Mouse (Mus musculus): ENCODE measurements around the gene Atrip.

DNA sequence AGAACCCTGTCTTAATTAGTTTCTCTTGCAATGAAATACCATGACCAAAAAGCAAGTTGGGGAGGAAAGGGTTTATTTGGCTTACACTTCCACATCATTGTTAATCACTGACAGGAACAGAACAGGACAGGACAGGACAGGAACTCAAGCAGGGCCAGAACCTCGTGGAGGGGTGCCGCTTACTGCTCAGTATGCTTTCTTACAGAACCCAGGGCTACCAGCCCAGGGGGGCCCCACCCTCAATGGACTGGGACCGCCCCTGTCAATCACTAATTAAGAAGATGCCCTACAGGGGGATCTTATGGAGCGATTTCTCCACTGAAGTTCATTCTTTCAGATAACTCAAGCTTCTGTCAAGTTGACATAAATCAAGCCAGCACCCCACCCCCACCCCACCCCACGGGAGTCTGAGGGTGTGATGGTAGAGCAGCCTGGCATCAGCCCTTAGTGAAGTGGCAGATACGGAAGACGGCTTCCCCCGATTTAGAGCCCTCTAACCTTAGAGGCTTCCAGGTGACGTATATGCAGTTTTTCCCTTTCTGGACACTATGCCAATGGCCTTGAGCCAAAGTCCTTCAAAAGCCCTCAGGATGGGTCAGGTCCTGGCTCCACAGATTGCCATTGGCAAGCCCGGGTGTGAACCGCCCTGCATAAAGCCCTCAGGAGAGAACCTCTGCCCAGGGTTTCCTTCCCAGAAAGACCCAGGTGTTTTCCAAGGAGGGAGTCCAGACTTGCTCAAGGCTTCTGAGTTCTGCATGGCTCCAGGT is 20.0 kb upstream of the Atrip start:
- TF ChIP-seq POLR2A (IDR thresholded peaks at IDR 0.05; ENCODE audit: borderline replicate concordance, control insufficient read depth, low read depth, low read length) (no peak), CTCF (IDR thresholded peaks at IDR 0.05; ENCODE audit: control insufficient read depth, insufficient read depth, low read length) (no peak)

Measured in bone marrow, adult 2 months (tissue).